Mouse (Mus musculus): Measurements from ENCODE around the gene Capn6. TPM values are rescaled to one million over a fixed set of nuclear protein-coding genes. Genes with fewer than 3 reads are reported as not detected.
A peak's percentile ranks its signal among the peaks of the same experiment; 100 is the strongest.

Gene Capn6
- polyA plus RNA-seq (2014; fragmentation: Nextera tagmentation; extraction: Ambion mirVana), result 200 and 210 TPM in 2 replicates

DNA sequence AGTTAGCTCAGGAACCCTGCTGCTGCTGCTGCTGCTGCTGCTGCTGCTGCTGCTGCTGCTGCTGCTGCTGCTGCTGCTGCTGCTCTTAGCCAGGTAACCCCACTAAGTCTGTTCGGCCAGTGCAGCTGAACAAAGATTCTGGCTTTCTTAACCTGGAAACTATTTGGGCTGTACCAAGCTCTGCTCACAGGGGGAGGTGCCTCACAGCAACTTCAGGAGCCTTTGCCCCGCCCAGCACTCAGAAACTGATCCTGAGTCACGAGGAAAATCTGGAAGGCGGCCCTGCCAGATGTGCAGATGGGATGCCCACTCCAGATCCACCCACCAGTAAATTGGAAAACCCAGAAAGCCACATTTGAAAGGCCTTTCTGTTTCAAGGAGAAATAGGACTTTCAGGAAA is at the start of gene Capn6:
Gene Capn6 (minus strand): TSS at position 203 of the 400 bp plus-strand sequence.
- H3K4me2 ChIP-seq, result peak within 1 kb of the TSS; percentile 55
- no peaks in the 10 kb centered on the region for H3K36me3 ChIP-seq (ENCODE audit: insufficient read depth)
- TF ChIP-seq CTCF (IDR thresholded peaks at IDR 0.05; ENCODE audit: low read depth), result no peak
- peak within 1 kb of the TSS; percentile 43 for H3K4me3 ChIP-seq (ENCODE audit: low read depth, low read length)
- DNase-seq (peak; percentile 85), ATAC-seq (ENCODE audit: insufficient read depth) (peak; percentile 87)
- peak within 1 kb of the TSS; percentile 45 for H3K9ac ChIP-seq
- 18% methylated on average over 4 of the region's 4 CpGs for WGBS
- no peaks in the 10 kb centered on the region for H3K9me3 ChIP-seq (ENCODE audit: low read depth, low read length)
- peak within 1 kb of the TSS; percentile 65 for H3K27ac ChIP-seq (ENCODE audit: low read depth)
- no peaks in the 10 kb centered on the region for H3K27me3 ChIP-seq (ENCODE audit: insufficient read depth, low read length)
- H3K4me1 ChIP-seq (ENCODE audit: insufficient read depth), result no peaks in the 10 kb centered on the region

- 72% methylated on average over 5 of the region's 5 CpGs for WGBS
- DNase-seq, result no peak
- H3K27ac ChIP-seq (ENCODE audit: low read depth), result no peak overlapping the region
- H3K4me2 ChIP-seq, result no peak overlapping the region
- H3K27me3 ChIP-seq (ENCODE audit: insufficient read depth, low read length), result no peaks in the 10 kb centered on the region
- TF ChIP-seq CTCF (IDR thresholded peaks at IDR 0.05; ENCODE audit: low read depth), result no peak
- no peaks in the 10 kb centered on the region for H3K36me3 ChIP-seq (ENCODE audit: insufficient read depth)
- no peaks in the 10 kb centered on the region for H3K9me3 ChIP-seq (ENCODE audit: low read depth, low read length)
- no peak for ATAC-seq (ENCODE audit: insufficient read depth)
- H3K4me1 ChIP-seq (ENCODE audit: insufficient read depth), result no peaks in the 10 kb centered on the region
- no peak overlapping the region for H3K4me3 ChIP-seq (ENCODE audit: low read depth, low read length)
- no peak overlapping the region for H3K9ac ChIP-seq
Observed at GRCm38 (mm10) chrX:143867129-143867664, 40.0 kb upstream of the Capn6 start.

- TF ChIP-seq CTCF (IDR thresholded peaks at IDR 0.05; ENCODE audit: low read depth), result no peak
- Histone ChIP-seq H3K9ac (no peak overlapping the region), H3K27ac (ENCODE audit: low read depth) (no peak overlapping the region), H3K4me3 (ENCODE audit: low read depth, low read length) (no peak overlapping the region), H3K9me3 (ENCODE audit: low read depth, low read length) (no peaks in the 10 kb centered on the region), H3K4me2 (no peak overlapping the region), H3K4me1 (ENCODE audit: insufficient read depth) (no peaks in the 10 kb centered on the region), H3K36me3 (ENCODE audit: insufficient read depth) (no peaks in the 10 kb centered on the region), H3K27me3 (ENCODE audit: insufficient read depth, low read length) (no peaks in the 10 kb centered on the region)
- DNase-seq (no peak), ATAC-seq (ENCODE audit: insufficient read depth) (no peak)
- WGBS, result 64% methylated on average over 3 of the region's 3 CpGs
Observed at GRCm38 (mm10) chrX:143851351-143851750, 24.1 kb upstream of the Capn6 start.

- TF ChIP-seq CTCF (IDR thresholded peaks at IDR 0.05; ENCODE audit: low read depth), result no peak
- no peak overlapping the region for H3K4me2 ChIP-seq
- H3K9me3 ChIP-seq (ENCODE audit: low read depth, low read length), result no peaks in the 10 kb centered on the region
- H3K27ac ChIP-seq (ENCODE audit: low read depth), result no peak overlapping the region
- H3K9ac ChIP-seq, result no peak overlapping the region
- H3K27me3 ChIP-seq (ENCODE audit: insufficient read depth, low read length), result no peaks in the 10 kb centered on the region
- DNase-seq, result no peak
- H3K4me1 ChIP-seq (ENCODE audit: insufficient read depth), result no peaks in the 10 kb centered on the region
- no peaks in the 10 kb centered on the region for H3K36me3 ChIP-seq (ENCODE audit: insufficient read depth)
- ATAC-seq (ENCODE audit: insufficient read depth), result no peak
- WGBS, result 69% methylated on average over 3 of the region's 3 CpGs
- H3K4me3 ChIP-seq (ENCODE audit: low read depth, low read length), result no peak overlapping the region
Observed at GRCm38 (mm10) chrX:143849969-143850368, 22.8 kb upstream of the Capn6 start.

DNA sequence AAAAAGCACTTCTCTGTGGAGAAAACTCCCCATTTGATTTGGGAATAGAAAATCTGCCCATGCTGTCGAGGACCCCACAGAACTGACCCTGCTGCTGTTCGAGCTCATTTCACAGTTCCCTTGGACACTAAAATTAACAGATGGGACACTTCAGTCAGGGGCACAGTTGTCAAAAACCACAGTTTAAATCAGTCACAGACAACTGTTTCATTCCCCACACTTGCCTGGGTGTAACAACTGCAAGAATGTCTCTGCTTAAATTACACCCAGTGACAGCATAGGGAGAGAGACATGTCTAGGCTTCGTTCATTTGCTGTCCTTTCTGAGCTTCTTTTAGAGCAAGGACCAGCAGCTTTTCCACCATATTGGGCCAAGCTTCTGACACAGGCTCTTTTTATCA is 19.4 kb upstream of the Capn6 start:
- H3K4me2 ChIP-seq, result no peak overlapping the region
- no peak for TF ChIP-seq CTCF (IDR thresholded peaks at IDR 0.05; ENCODE audit: low read depth)
- no peak for ATAC-seq (ENCODE audit: insufficient read depth)
- H3K27me3 ChIP-seq (ENCODE audit: insufficient read depth, low read length), result no peaks in the 10 kb centered on the region
- H3K27ac ChIP-seq (ENCODE audit: low read depth), result no peak overlapping the region
- 56% methylated on average over 3 of the region's 3 CpGs for WGBS
- no peaks in the 10 kb centered on the region for H3K9me3 ChIP-seq (ENCODE audit: low read depth, low read length)
- H3K4me3 ChIP-seq (ENCODE audit: low read depth, low read length), result no peak overlapping the region
- H3K9ac ChIP-seq, result no peak overlapping the region
- no peaks in the 10 kb centered on the region for H3K36me3 ChIP-seq (ENCODE audit: insufficient read depth)
- H3K4me1 ChIP-seq (ENCODE audit: insufficient read depth), result no peaks in the 10 kb centered on the region
- DNase-seq, result no peak

DNA sequence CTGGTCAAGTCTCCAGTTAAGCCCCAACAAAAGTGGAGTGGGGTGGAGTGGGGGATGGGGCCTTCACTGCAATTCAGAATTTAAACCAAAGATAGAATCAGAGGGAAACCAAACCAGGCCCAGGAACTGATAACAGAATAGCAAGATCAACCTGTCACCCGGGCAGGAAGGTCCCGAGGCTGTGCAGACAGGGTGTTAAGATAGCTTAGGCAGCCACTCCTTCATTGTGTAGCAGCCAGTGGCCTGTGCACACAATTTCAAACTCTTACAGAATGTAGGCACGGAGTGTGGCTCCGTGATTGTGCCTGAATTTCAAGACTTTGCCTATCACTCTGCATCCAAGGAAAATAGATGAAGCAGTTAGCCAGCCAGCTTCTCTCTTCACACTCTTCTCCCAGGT is 693 bp downstream of the Capn6 start:
- WGBS, result 21% methylated on average over 4 of the region's 4 CpGs
- Histone ChIP-seq H3K4me2 (peak overlapping the region; percentile 55), H3K9ac (peak overlapping the region; percentile 45), H3K4me3 (ENCODE audit: low read depth, low read length) (peak overlapping the region; percentile 43), H3K27me3 (ENCODE audit: insufficient read depth, low read length) (no peaks in the 10 kb centered on the region), H3K9me3 (ENCODE audit: low read depth, low read length) (no peaks in the 10 kb centered on the region), H3K36me3 (ENCODE audit: insufficient read depth) (no peaks in the 10 kb centered on the region), H3K27ac (ENCODE audit: low read depth) (peak overlapping the region; percentile 65), H3K4me1 (ENCODE audit: insufficient read depth) (no peaks in the 10 kb centered on the region)
- DNase-seq, result peak; percentile 21
- no peak for ATAC-seq (ENCODE audit: insufficient read depth)
- TF ChIP-seq CTCF (IDR thresholded peaks at IDR 0.05; ENCODE audit: low read depth), result no peak

DNA sequence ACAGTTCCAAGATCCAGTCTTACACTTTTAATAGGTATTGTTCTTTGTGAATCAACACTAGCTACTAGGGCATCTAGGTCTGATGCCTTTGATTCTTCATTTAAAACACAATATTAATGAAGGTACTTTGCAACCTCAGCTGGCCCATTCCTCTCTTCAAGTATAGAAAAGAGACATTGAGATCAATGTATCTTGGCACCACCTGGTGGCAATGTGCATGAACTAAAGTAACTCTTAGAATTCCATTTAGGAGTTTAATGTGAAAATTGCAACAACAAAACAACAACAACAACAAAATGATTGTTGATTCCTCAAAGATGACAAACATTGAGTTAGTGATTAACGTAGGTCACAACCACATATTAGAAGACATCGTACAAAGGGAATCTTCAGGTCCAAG is 8.3 kb downstream of the Capn6 start:
- Histone ChIP-seq H3K9me3 (ENCODE audit: low read depth, low read length) (no peaks in the 10 kb centered on the region), H3K27ac (ENCODE audit: low read depth) (no peak overlapping the region), H3K4me3 (ENCODE audit: low read depth, low read length) (no peak overlapping the region), H3K36me3 (ENCODE audit: insufficient read depth) (peaks cover 4% of the 10 kb centered on the region; the same call in 1 of the 2 replicates), H3K4me1 (ENCODE audit: insufficient read depth) (no peaks in the 10 kb centered on the region), H3K4me2 (no peak overlapping the region), H3K9ac (no peak overlapping the region), H3K27me3 (ENCODE audit: insufficient read depth, low read length) (no peaks in the 10 kb centered on the region)
- WGBS, result 81% methylated on average over 2 of the region's 2 CpGs
- DNase-seq, result peak; percentile 12
- ATAC-seq (ENCODE audit: insufficient read depth), result no peak
- TF ChIP-seq CTCF (IDR thresholded peaks at IDR 0.05; ENCODE audit: low read depth), result peak; percentile 38
